Mouse (Mus musculus) heart, adult 9 months (tissue): Measurements from ENCODE around the gene Zfp574.

Source experiments
- DNase-seq, 2 experiments: peaks; one replicate each; pipeline ENCODE4 v3.0.0; 2022; ENCODE audit warnings: low spot score in 2 of 2

Gene Zfp574

GRCm38 (mm10) chr7:25112178-25112955 is 40.0 kb downstream of the Zfp574 start:
- no peak for DNase-seq

- DNase-seq = no peak
Measured at GRCm38 (mm10) chr7:25112956-25113603, 40.7 kb downstream of the Zfp574 start.

GRCm38 (mm10) chr7:25120061-25120834 is 47.9 kb downstream of the Zfp574 start:
- peak; percentile 27 to 46 for DNase-seq

GRCm38 (mm10) chr7:25121240-25121786 is 48.9 kb downstream of the Zfp574 start:
- DNase-seq = no peak

GRCm38 (mm10) chr7:25125716-25126281 is 53.4 kb downstream of the Zfp574 start:
- no peak for DNase-seq

GRCm38 (mm10) chr7:25127971-25128370 is 55.6 kb downstream of the Zfp574 start:
- DNase-seq = no peak

- DNase-seq = peak; percentile 22 to 52
Measured at GRCm38 (mm10) chr7:25129390-25129979, 57.1 kb downstream of the Zfp574 start.

GRCm38 (mm10) chr7:25130565-25130964 is 58.2 kb downstream of the Zfp574 start:
- no peak for DNase-seq

GRCm38 (mm10) chr7:25131247-25131646 is 58.9 kb downstream of the Zfp574 start:
- DNase-seq = no peak

- DNase-seq = peak in 1 of 2 experiments; percentile 36
Measured at GRCm38 (mm10) chr7:25132318-25132960, 60.1 kb downstream of the Zfp574 start.
